Comparison of ENCODE assay signal across 8 mouse cellular contexts in genomic region chr7:105810877-105811489, GRCm38 (mm10). TPM values are rescaled to one million over a fixed set of nuclear protein-coding genes. Genes with fewer than 3 reads are reported as not detected.
A peak's percentile ranks its signal among the peaks of the same experiment; 100 is the strongest.
DNase-seq lines count a peak whose midpoint lies in the region; ATAC-seq and TF ChIP-seq lines count a peak whose summit lies in the region.

Gene Mrpl17 (minus strand): TSS chr7:105811099.

- H3K9ac ChIP-seq in heart, embryonic 12.5 days: peak within 1 kb of the TSS; percentile 87
- H3K9ac ChIP-seq in kidney, postnatal 0 days (ENCODE audit: low read depth, low read length): peak within 1 kb of the TSS; percentile 85
- H3K9ac ChIP-seq in liver, embryonic 11.5 days (ENCODE audit: low read depth, low read length): peak within 1 kb of the TSS; percentile 99
- H3K9ac ChIP-seq in stomach, embryonic 14.5 days (replicated peaks; ENCODE audit: low read depth, low read length): peak within 1 kb of the TSS; percentile 70

- ATAC-seq in erythroid progenitor cell, adult 5-6 weeks (replicated peaks; ENCODE audit: low FRiP score, poor library complexity, severe bottlenecking): peak; percentile 94
- peak; percentile 98 for ATAC-seq in heart, embryonic 12.5 days (ENCODE audit: insufficient number of reproducible peaks, low FRiP score)
- ATAC-seq in kidney, postnatal 0 days (replicated peaks; ENCODE audit: low FRiP score, low read depth): peak; percentile 99
- peak; percentile 96 for ATAC-seq in liver, embryonic 11.5 days (replicated peaks; ENCODE audit: low FRiP score)
- peak; percentile 98 for ATAC-seq in stomach, embryonic 14.5 days (ENCODE audit: insufficient number of reproducible peaks, insufficient read depth, low FRiP score, low read depth)

- peak; percentile 100 for DNase-seq in CD4-positive helper T cell, adult 2 months (ENCODE audit: low read depth, low spot score)
- DNase-seq in brain, embryonic 18.5 days (ENCODE audit: low read depth, low spot score): peak; percentile 98
- DNase-seq in kidney, postnatal 0 days (ENCODE audit: low spot score): peak; percentile 100
- DNase-seq in liver, embryonic 11.5 days (ENCODE audit: low spot score): peak; percentile 100
- peak; percentile 100 for DNase-seq in naive thymus-derived CD4-positive, alpha-beta T cell, adult 2 months (ENCODE audit: low read depth)

- WGBS in heart, embryonic 12.5 days: under 1% methylated on average over 49 of the region's 52 CpGs
- WGBS in kidney, postnatal 0 days: 0% methylated on average over 48 of the region's 52 CpGs
- WGBS in liver, embryonic 11.5 days: under 1% methylated on average over 52 of the region's 52 CpGs
- WGBS in stomach, embryonic 14.5 days: under 1% methylated on average over 51 of the region's 52 CpGs

- H3K4me3 ChIP-seq in heart, embryonic 12.5 days: peak within 1 kb of the TSS; percentile 84
- peak within 1 kb of the TSS; percentile 69 for H3K4me3 ChIP-seq in kidney, postnatal 0 days (replicated peaks; ENCODE audit: low read depth, low read length)
- peak within 1 kb of the TSS; percentile 92 for H3K4me3 ChIP-seq in liver, embryonic 11.5 days (ENCODE audit: low read depth, low read length)
- H3K4me3 ChIP-seq in stomach, embryonic 14.5 days (ENCODE audit: low read depth, low read length): peak within 1 kb of the TSS; percentile 72

- peak within 1 kb of the TSS; percentile 82 for H3K27ac ChIP-seq in heart, embryonic 12.5 days (ENCODE audit: poor library complexity, severe bottlenecking)
- peak within 1 kb of the TSS; percentile 87 for H3K27ac ChIP-seq in kidney, postnatal 0 days
- H3K27ac ChIP-seq in liver, embryonic 11.5 days (ENCODE audit: low read depth, low read length): peak within 1 kb of the TSS; percentile 66
- peak within 1 kb of the TSS; percentile 87 for H3K27ac ChIP-seq in stomach, embryonic 14.5 days (ENCODE audit: low read length)

- peak; percentile 97 for TF ChIP-seq CTCF in kidney, postnatal 0 days (IDR thresholded peaks at IDR 0.05; ENCODE audit: low read depth)

- H3K4me2 ChIP-seq in heart, embryonic 12.5 days: peak within 1 kb of the TSS; percentile 85
- H3K4me2 ChIP-seq in kidney, postnatal 0 days (ENCODE audit: low read length): peak within 1 kb of the TSS; percentile 80
- H3K4me2 ChIP-seq in liver, embryonic 11.5 days: peak within 1 kb of the TSS; percentile 85
- peak within 1 kb of the TSS; percentile 48 for H3K4me2 ChIP-seq in stomach, embryonic 14.5 days (replicated peaks; ENCODE audit: low read depth, low read length)

- H3K36me3 ChIP-seq in heart, embryonic 12.5 days: peaks cover 26% of the 10 kb centered on the region
- H3K36me3 ChIP-seq in kidney, postnatal 0 days (ENCODE audit: insufficient read depth, low read length): peaks cover 13% of the 10 kb centered on the region; the same call in 1 of the 2 replicates
- peaks cover 12% of the 10 kb centered on the region for H3K36me3 ChIP-seq in liver, embryonic 11.5 days (ENCODE audit: control insufficient read depth, insufficient read depth, low read length)
- H3K36me3 ChIP-seq in stomach, embryonic 14.5 days (ENCODE audit: control insufficient read depth, insufficient read depth, low read length): peaks cover 19% of the 10 kb centered on the region; the same call in 1 of the 2 replicates

- 0 out of 2 replicates have a peak, but pooled peaks cover 2% of the 10 kb centered on the region for H3K9me3 ChIP-seq in heart, embryonic 12.5 days (replicated peaks)
- no peaks in the 10 kb centered on the region for H3K9me3 ChIP-seq in kidney, postnatal 0 days (replicated peaks; ENCODE audit: low read length)
- H3K9me3 ChIP-seq in liver, embryonic 11.5 days (ENCODE audit: control insufficient read depth, low read length): no peaks in the 10 kb centered on the region; the same call in 1 of the 2 replicates
- no peaks in the 10 kb centered on the region for H3K9me3 ChIP-seq in stomach, embryonic 14.5 days (ENCODE audit: control insufficient read depth, low read depth, low read length)

- H3K4me1 ChIP-seq in heart, embryonic 12.5 days (replicated peaks): peaks cover 20% of the 10 kb centered on the region
- H3K4me1 ChIP-seq in kidney, postnatal 0 days (replicated peaks; ENCODE audit: insufficient read depth, low read length): peaks cover 10% of the 10 kb centered on the region; the same call in 1 of the 2 replicates
- peaks cover 9% of the 10 kb centered on the region for H3K4me1 ChIP-seq in liver, embryonic 11.5 days (replicated peaks; ENCODE audit: control insufficient read depth, insufficient read depth, low read length)
- H3K4me1 ChIP-seq in stomach, embryonic 14.5 days (ENCODE audit: control insufficient read depth, insufficient read depth, low read length): peaks cover 5% of the 10 kb centered on the region; the same call in 1 of the 2 replicates

- H3K27me3 ChIP-seq in heart, embryonic 12.5 days (replicated peaks): no peaks in the 10 kb centered on the region
- H3K27me3 ChIP-seq in kidney, postnatal 0 days (ENCODE audit: insufficient read depth, low read length): no peaks in the 10 kb centered on the region
- H3K27me3 ChIP-seq in liver, embryonic 11.5 days (replicated peaks; ENCODE audit: control insufficient read depth, insufficient read depth, low read length): no peaks in the 10 kb centered on the region
- no peaks in the 10 kb centered on the region for H3K27me3 ChIP-seq in stomach, embryonic 14.5 days (ENCODE audit: control insufficient read depth, insufficient read depth, low read length)

RNA-seq across cellular contexts. Expression of gene Mrpl17, which starts in this region (rescaled TPM):
- 27.8 and 38.1 TPM in 2 replicates for total RNA-seq in erythroid progenitor cell, adult 5-6 weeks (2015; ENCODE audit: low replicate concordance)
- 15.9 and 28.3 TPM in 2 replicates for total RNA-seq in erythroid progenitor cell, adult 5-6 weeks (2017; ENCODE audit: low replicate concordance)
- polyA plus RNA-seq in heart, embryonic 12.5 days (2016; fragmentation: Nextera tagmentation; extraction: Ambion mirVana): 232 TPM in 2 replicates
- 415 and 457 TPM in 2 replicates for polyA plus RNA-seq in kidney, postnatal 0 days (2015; fragmentation: Nextera tagmentation; extraction: Ambion mirVana)
- polyA plus RNA-seq in liver, embryonic 11.5 days (2014; fragmentation: Nextera tagmentation; extraction: Ambion mirVana): 432 and 453 TPM in 2 replicates
- 349 TPM in 2 replicates for polyA plus RNA-seq in stomach, embryonic 14.5 days (2014; fragmentation: Nextera tagmentation; extraction: Ambion mirVana)

Comparison
In these comparisons a context has a peak if more than half of its experiments do, and no peak if none do; other contexts are left out.
1. Peak in every context shown above with its lines: DNase-seq, ATAC-seq, H3K4me3 ChIP-seq and H3K27ac ChIP-seq.